Comparison of ENCODE assay signal across 8 mouse cellular contexts in the genomic region with DNA sequence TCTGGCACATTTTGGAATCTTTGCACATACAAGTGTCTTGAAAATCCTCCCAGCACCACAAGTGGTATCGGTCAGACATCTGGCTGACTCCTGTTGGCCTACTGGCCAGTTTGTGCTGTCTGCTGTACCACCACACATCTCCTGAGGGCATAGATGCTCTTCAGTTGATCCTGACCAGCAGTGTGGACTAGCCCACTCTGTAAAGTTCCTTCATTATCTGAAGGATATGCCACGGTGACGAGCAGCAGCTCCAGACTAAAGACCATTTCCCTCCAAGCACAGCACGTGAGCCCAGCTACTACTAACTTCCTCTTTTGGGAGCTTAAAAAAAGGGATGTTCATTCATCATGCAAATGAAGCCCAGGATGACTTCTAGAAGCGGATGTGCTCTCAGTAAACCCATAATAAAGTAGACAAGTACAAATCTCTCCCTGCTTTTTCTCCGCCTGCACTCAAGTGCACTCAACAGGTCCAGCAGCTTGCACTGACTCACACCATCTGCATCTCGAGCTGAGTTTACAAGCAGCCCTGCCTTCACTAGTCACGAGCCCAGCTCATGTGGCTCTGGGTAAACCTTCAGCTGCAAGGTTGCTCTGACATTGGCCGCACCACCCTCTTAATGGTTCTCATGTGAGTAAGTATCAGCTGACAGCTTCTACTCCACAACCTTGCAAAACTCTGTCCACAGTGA. TPM values are rescaled to one million over a fixed set of nuclear protein-coding genes. Genes with fewer than 3 reads are reported as not detected.
DNase-seq lines count a peak whose midpoint lies in the region; ATAC-seq and TF ChIP-seq lines count a peak whose summit lies in the region.

No protein-coding gene starts in this region.

- 68% methylated on average over 9 of the region's 9 CpGs for WGBS in hindbrain, postnatal 0 days
- WGBS in hindbrain, embryonic 13.5 days: 78% methylated on average over 9 of the region's 9 CpGs
- 38% methylated on average over 9 of the region's 9 CpGs for WGBS in intestine, embryonic 16.5 days
- WGBS in liver, embryonic 13.5 days (ENCODE audit: insufficient replicate concordance): 35% methylated on average over 9 of the region's 9 CpGs
- 82% methylated on average over 9 of the region's 9 CpGs for WGBS in forebrain, embryonic 12.5 days

- H3K9ac ChIP-seq in hindbrain, postnatal 0 days (replicated peaks; ENCODE audit: low read length): no peak overlapping the region
- H3K9ac ChIP-seq in hindbrain, embryonic 13.5 days: no peak overlapping the region
- H3K9ac ChIP-seq in intestine, embryonic 16.5 days (ENCODE audit: low read depth, low read length): no peak overlapping the region
- no peak overlapping the region for H3K9ac ChIP-seq in liver, embryonic 13.5 days
- H3K9ac ChIP-seq in forebrain, embryonic 12.5 days: no peak overlapping the region

- TF ChIP-seq CTCF in hindbrain, postnatal 0 days (IDR thresholded peaks at IDR 0.05; ENCODE audit: low read depth): no peak

- H3K36me3 ChIP-seq in hindbrain, postnatal 0 days (ENCODE audit: insufficient read depth, low read length): no peaks in the 10 kb centered on the region
- no peaks in the 10 kb centered on the region for H3K36me3 ChIP-seq in hindbrain, embryonic 13.5 days
- no peaks in the 10 kb centered on the region for H3K36me3 ChIP-seq in intestine, embryonic 16.5 days (ENCODE audit: control insufficient read depth, insufficient read depth, low read length)
- H3K36me3 ChIP-seq in liver, embryonic 13.5 days: no peaks in the 10 kb centered on the region
- no peaks in the 10 kb centered on the region for H3K36me3 ChIP-seq in forebrain, embryonic 12.5 days (replicated peaks)

- H3K4me1 ChIP-seq in hindbrain, postnatal 0 days (ENCODE audit: insufficient read depth, low read length): 0 out of 2 replicates have a peak, but pooled peaks cover 4% of the 10 kb centered on the region
- peaks cover 5% of the 10 kb centered on the region for H3K4me1 ChIP-seq in hindbrain, embryonic 13.5 days (replicated peaks)
- H3K4me1 ChIP-seq in intestine, embryonic 16.5 days (ENCODE audit: control insufficient read depth, insufficient read depth, low read length): peaks cover 6% of the 10 kb centered on the region; the same call in 1 of the 2 replicates
- peaks cover 77% of the 10 kb centered on the region for H3K4me1 ChIP-seq in liver, embryonic 13.5 days (replicated peaks)
- peaks cover 6% of the 10 kb centered on the region; the same call in 1 of the 2 replicates for H3K4me1 ChIP-seq in forebrain, embryonic 12.5 days

- H3K9me3 ChIP-seq in hindbrain, postnatal 0 days (ENCODE audit: low read length): no peaks in the 10 kb centered on the region
- H3K9me3 ChIP-seq in hindbrain, embryonic 13.5 days: no peaks in the 10 kb centered on the region
- no peaks in the 10 kb centered on the region for H3K9me3 ChIP-seq in intestine, embryonic 16.5 days (ENCODE audit: control insufficient read depth, low read length)
- H3K9me3 ChIP-seq in liver, embryonic 13.5 days (replicated peaks): no peaks in the 10 kb centered on the region
- H3K9me3 ChIP-seq in forebrain, embryonic 12.5 days: no peaks in the 10 kb centered on the region

- H3K27me3 ChIP-seq in hindbrain, postnatal 0 days (ENCODE audit: insufficient read depth, low read length): no peaks in the 10 kb centered on the region
- H3K27me3 ChIP-seq in hindbrain, embryonic 13.5 days: no peaks in the 10 kb centered on the region
- H3K27me3 ChIP-seq in intestine, embryonic 16.5 days (replicated peaks; ENCODE audit: control insufficient read depth, insufficient read depth, low read length): no peaks in the 10 kb centered on the region
- no peaks in the 10 kb centered on the region for H3K27me3 ChIP-seq in liver, embryonic 13.5 days
- no peaks in the 10 kb centered on the region for H3K27me3 ChIP-seq in forebrain, embryonic 12.5 days

- DNase-seq in hindbrain, postnatal 0 days (ENCODE audit: low spot score): peak; percentile 16
- no peak for DNase-seq in liver, embryonic 13.5 days
- DNase-seq in skeletal muscle tissue, adult 2 months (ENCODE audit: low read depth, low spot score): peak; percentile 32
- DNase-seq in cerebellum, postnatal 4 days (ENCODE audit: low spot score in 2 of 2): no peak

- H3K27ac ChIP-seq in hindbrain, postnatal 0 days: no peak overlapping the region
- no peak overlapping the region for H3K27ac ChIP-seq in hindbrain, embryonic 13.5 days
- H3K27ac ChIP-seq in intestine, embryonic 16.5 days (ENCODE audit: low read length): peak overlapping the region; percentile 14; the same call in 1 of the 2 replicates
- H3K27ac ChIP-seq in liver, embryonic 13.5 days: 0 out of 2 replicates have a peak overlapping the region, but pooled peaks have one; percentile 29
- no peak overlapping the region for H3K27ac ChIP-seq in forebrain, embryonic 12.5 days

- no peak overlapping the region for H3K4me3 ChIP-seq in hindbrain, postnatal 0 days (ENCODE audit: low read length)
- no peak overlapping the region for H3K4me3 ChIP-seq in hindbrain, embryonic 13.5 days
- H3K4me3 ChIP-seq in intestine, embryonic 16.5 days (ENCODE audit: low read length): no peak overlapping the region
- no peak overlapping the region for H3K4me3 ChIP-seq in liver, embryonic 13.5 days (replicated peaks)
- no peak overlapping the region for H3K4me3 ChIP-seq in forebrain, embryonic 12.5 days (replicated peaks)

- no peak for ATAC-seq in hindbrain, postnatal 0 days
- no peak for ATAC-seq in hindbrain, embryonic 13.5 days (ENCODE audit: low FRiP score)
- ATAC-seq in common myeloid progenitor, adult 5-6 weeks (replicated peaks; ENCODE audit: low read depth, poor library complexity, severe bottlenecking): peak; percentile 86
- ATAC-seq in intestine, embryonic 16.5 days: peak; percentile 91
- no peak for ATAC-seq in liver, embryonic 13.5 days (ENCODE audit: low read depth)
- ATAC-seq in forebrain, embryonic 12.5 days (ENCODE audit: low FRiP score): no peak

- H3K4me2 ChIP-seq in hindbrain, postnatal 0 days (ENCODE audit: low read depth, low read length): no peak overlapping the region
- H3K4me2 ChIP-seq in hindbrain, embryonic 13.5 days: no peak overlapping the region
- no peak overlapping the region for H3K4me2 ChIP-seq in intestine, embryonic 16.5 days (ENCODE audit: low read depth, low read length)
- no peak overlapping the region for H3K4me2 ChIP-seq in liver, embryonic 13.5 days
- H3K4me2 ChIP-seq in forebrain, embryonic 12.5 days: no peak overlapping the region

RNA-seq across cellular contexts. Expression of a gene that starts 35.9 kb away (rescaled TPM):
- 21.3 and 22.4 TPM in 2 replicates for total RNA-seq in hindbrain, postnatal 0 days (2014; rRNA removed)
- polyA plus RNA-seq in hindbrain, postnatal 0 days (2015; fragmentation: Nextera tagmentation; extraction: Ambion mirVana): 3.5 and 4.6 TPM in 2 replicates
- 4.7 and 6.1 TPM in 2 replicates for polyA plus RNA-seq in hindbrain, embryonic 13.5 days (2015; fragmentation: Nextera tagmentation; extraction: Ambion mirVana)
- total RNA-seq in common myeloid progenitor, adult 5-6 weeks (2017): 10.5 and 21.0 TPM in 2 replicates
- polyA plus RNA-seq in intestine, embryonic 16.5 days (2015; fragmentation: Nextera tagmentation; extraction: Ambion mirVana): 2.4 and 2.8 TPM in 2 replicates
- 3.5 and 3.8 TPM in 2 replicates for polyA plus RNA-seq in liver, embryonic 13.5 days (2015; fragmentation: Nextera tagmentation; extraction: Ambion mirVana)
- 6.2 and 7.3 TPM in 2 replicates for polyA plus RNA-seq in forebrain, embryonic 12.5 days (2016; fragmentation: Nextera tagmentation; extraction: Ambion mirVana)

RNA-seq across cellular contexts. Expression of a gene that starts 59.4 kb away (rescaled TPM):
- total RNA-seq in hindbrain, postnatal 0 days (2014; rRNA removed): 37.6 and 44.0 TPM in 2 replicates
- polyA plus RNA-seq in hindbrain, postnatal 0 days (2015; fragmentation: Nextera tagmentation; extraction: Ambion mirVana): 115 and 117 TPM in 2 replicates
- polyA plus RNA-seq in hindbrain, embryonic 13.5 days (2015; fragmentation: Nextera tagmentation; extraction: Ambion mirVana): 153 and 155 TPM in 2 replicates
- 299 and 348 TPM in 2 replicates for total RNA-seq in common myeloid progenitor, adult 5-6 weeks (2017)
- 130 and 142 TPM in 2 replicates for polyA plus RNA-seq in intestine, embryonic 16.5 days (2015; fragmentation: Nextera tagmentation; extraction: Ambion mirVana)
- 164 and 208 TPM in 2 replicates for polyA plus RNA-seq in liver, embryonic 13.5 days (2015; fragmentation: Nextera tagmentation; extraction: Ambion mirVana)
- 176 and 188 TPM in 2 replicates for polyA plus RNA-seq in forebrain, embryonic 12.5 days (2016; fragmentation: Nextera tagmentation; extraction: Ambion mirVana)

Comparison
In these comparisons a context has a peak if more than half of its experiments do, and no peak if none do; other contexts are left out.
1. ATAC-seq: peak in common myeloid progenitor, adult 5-6 weeks (single experiment) and intestine, embryonic 16.5 days (single experiment); none in hindbrain, postnatal 0 days (single experiment), hindbrain, embryonic 13.5 days (single experiment), liver, embryonic 13.5 days (single experiment) and forebrain, embryonic 12.5 days (single experiment).
2. DNase-seq: peak in hindbrain, postnatal 0 days (single experiment) and skeletal muscle tissue, adult 2 months (single experiment); none in liver, embryonic 13.5 days (single experiment) and cerebellum, postnatal 4 days (0 of 2).
3. H3K27ac ChIP-seq: peak in intestine, embryonic 16.5 days (single experiment) and liver, embryonic 13.5 days (single experiment); none in hindbrain, postnatal 0 days (single experiment), hindbrain, embryonic 13.5 days (single experiment) and forebrain, embryonic 12.5 days (single experiment).